Mouse (Mus musculus) erythroblast, embryonic 14.5 days (primary cell): Measurements from ENCODE around the gene Tmem45a.

Experiments
- GATA1 ChIP-seq: IDR thresholded peaks from 2 replicates; pipeline ENCODE4 v1.6.1; 2012; ENCODE audit warnings: low read length, inconsistent platforms, mixed read lengths
- TAL1 ChIP-seq: IDR thresholded peaks from 3 replicates; pipeline ENCODE4 v1.6.1; 2012; ENCODE audit warnings: low read length, inconsistent platforms, mixed read lengths

DNA sequence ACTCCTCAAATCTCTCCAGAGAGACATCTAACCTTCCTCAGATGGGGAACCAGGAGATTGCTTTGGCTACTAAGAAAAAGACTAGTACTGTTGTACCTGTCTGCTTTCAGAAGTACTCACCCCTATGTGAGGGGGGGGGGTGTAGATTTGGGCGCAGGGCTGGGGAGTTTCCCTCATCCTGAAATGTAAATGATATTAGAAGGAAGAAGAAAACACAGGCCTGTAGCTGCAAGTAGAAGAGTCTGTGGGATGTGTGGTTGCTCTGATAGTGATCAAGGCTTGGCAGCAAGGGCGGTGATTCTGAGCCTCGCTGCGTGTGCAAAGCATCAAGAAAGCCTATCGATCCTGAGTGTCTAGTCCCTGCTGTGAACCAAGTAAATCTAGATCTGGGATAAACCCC lies 43.0 kb downstream of the Tmem45a start:
- TF ChIP-seq GATA1 (no peak), TAL1 (no peak)
